Mouse (Mus musculus) heart, postnatal 0 days (tissue): ENCODE measurements at regions not wholly inside any gene's neighbourhood (a gene's known extent, or its start where the extent isn't known, plus 50 kb on each side); places are given as distances from the start of the nearest gene placed in this dataset.

Experiments used
- CTCF ChIP-seq: IDR thresholded peaks from 2 replicates; pipeline ENCODE4 v1.5.1; 2016; ENCODE audit warnings: antibody characterized with exemption, control low read depth, low read depth
- EP300 ChIP-seq: IDR thresholded peaks from 2 replicates; pipeline ENCODE4 v1.6.1; 2016; ENCODE audit warnings: antibody characterized with exemption, low read depth

- TF ChIP-seq EP300 (no peak), CTCF (no peak)
Measured at GRCm38 (mm10) chr19:60302371-60302770, 75.9 kb upstream of the Fam204a start.
